Mouse (Mus musculus) liver, embryonic 15.5 days (tissue): ENCODE measurements around the gene Rcvrn. TPM values are rescaled to one million over a fixed set of nuclear protein-coding genes. Genes with fewer than 3 reads are reported as not detected.

Experiments used
- ATAC-seq: fragments of 200-750 bp; cut with Nextera tagmentation; 2 replicates; pipeline ENCODE4 v1.8.0; 2017; ENCODE audit warnings: moderate number of reproducible peaks, mild to moderate bottlenecking, moderate library complexity; ENCODE audit not compliant: insufficient read depth
- H3K27ac ChIP-seq: fragments of 300-500 bp; sonication (generic); replicated peaks from 2 replicates; pipeline ENCODE4 v1.5.1; 2015; ENCODE audit warnings: mild to moderate bottlenecking, inconsistent platforms
- H3K27me3 ChIP-seq: fragments of 300-500 bp; sonication (generic); 2 replicates; pipeline ENCODE4 v1.6.1; 2015; ENCODE audit warnings: mild to moderate bottlenecking, inconsistent platforms
- H3K36me3 ChIP-seq: fragments of 300-500 bp; sonication (generic); replicated peaks from 2 replicates; pipeline ENCODE4 v1.6.1; 2015; ENCODE audit warnings: moderate library complexity, mild to moderate bottlenecking, inconsistent platforms
- H3K4me1 ChIP-seq: fragments of 300-500 bp; sonication (generic); replicated peaks from 2 replicates; pipeline ENCODE4 v1.6.1; 2015; ENCODE audit warnings: inconsistent platforms
- H3K4me2 ChIP-seq: fragments of 300-500 bp; sonication (generic); 2 replicates; pipeline ENCODE4 v1.6.1; 2015; ENCODE audit warnings: moderate library complexity, mild to moderate bottlenecking, inconsistent platforms
- H3K4me3 ChIP-seq: fragments of 300-500 bp; sonication (generic); replicated peaks from 2 replicates; pipeline ENCODE4 v1.5.1; 2015; ENCODE audit warnings: mild to moderate bottlenecking, inconsistent platforms
- H3K9ac ChIP-seq: fragments of 300-500 bp; sonication (generic); 2 replicates; pipeline ENCODE4 v1.6.1; 2015; ENCODE audit warnings: moderate library complexity, mild to moderate bottlenecking, inconsistent platforms
- H3K9me3 ChIP-seq: fragments of 300-500 bp; sonication (generic); replicated peaks from 2 replicates; pipeline ENCODE4 v1.6.1; 2016; ENCODE audit warnings: inconsistent platforms
- WGBS: fragments of 180-500 bp; shearing (Covaris S2); methylation state at CpG from one replicate; pipeline ENCODE4 v1.1.7; 2015; ENCODE audit warnings: mixed read lengths; ENCODE audit not compliant: insufficient replicate concordance; 5-methylcytosine and 5-hydroxymethylcytosine counted together
- polyA plus RNA-seq: library from polyadenylated mRNA; unstranded; fragments of >200 nt; fragmentation: Nextera tagmentation; extraction: Ambion mirVana; gene quantifications from 2 replicates; pipeline ENCODE4 v1.2.1, GENCODE M21; 2015

Rcvrn gene
- polyA plus RNA-seq, 1 experiment from 2014 or later: not detected

DNA sequence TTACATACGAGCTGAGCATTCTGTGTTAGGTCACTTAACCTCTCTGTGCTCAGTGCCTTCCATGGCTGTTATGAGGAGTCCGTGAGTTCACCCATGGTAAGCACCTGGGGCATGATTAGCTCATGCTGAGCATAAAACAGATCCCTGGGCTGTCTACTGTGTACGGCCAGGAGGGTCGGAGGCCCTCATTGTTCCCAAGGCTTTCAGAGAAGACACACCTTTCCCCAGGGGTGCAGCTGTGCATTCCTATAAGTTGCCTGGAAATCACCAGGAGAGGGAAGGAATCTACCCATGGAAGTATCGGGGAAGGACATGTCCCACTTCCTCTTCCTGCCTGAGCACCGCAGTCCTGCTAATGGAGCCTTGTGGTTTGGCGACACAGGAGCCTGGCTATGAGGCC is 38.8 kb upstream of the Rcvrn start:
- 39% methylated on average over 7 of the region's 7 CpGs for WGBS
- no peak overlapping the region for H3K4me2 ChIP-seq
- H3K4me1 ChIP-seq: no peaks in the 10 kb centered on the region
- no peak overlapping the region for H3K4me3 ChIP-seq
- no peak overlapping the region for H3K27ac ChIP-seq
- no peaks in the 10 kb centered on the region for H3K9me3 ChIP-seq
- H3K27me3 ChIP-seq: no peaks in the 10 kb centered on the region
- no peak for ATAC-seq
- H3K36me3 ChIP-seq: no peaks in the 10 kb centered on the region
- no peak overlapping the region for H3K9ac ChIP-seq

GRCm38 (mm10) chr11:67656811-67657210 is 38.3 kb upstream of the Rcvrn start:
- H3K36me3 ChIP-seq: no peaks in the 10 kb centered on the region
- no peaks in the 10 kb centered on the region for H3K4me1 ChIP-seq
- H3K9me3 ChIP-seq: no peaks in the 10 kb centered on the region
- no peak for ATAC-seq
- WGBS: 68% methylated on average over 9 of the region's 9 CpGs
- H3K9ac ChIP-seq: no peak overlapping the region
- no peak overlapping the region for H3K4me2 ChIP-seq
- H3K4me3 ChIP-seq: no peak overlapping the region
- H3K27me3 ChIP-seq: no peaks in the 10 kb centered on the region
- no peak overlapping the region for H3K27ac ChIP-seq

DNA sequence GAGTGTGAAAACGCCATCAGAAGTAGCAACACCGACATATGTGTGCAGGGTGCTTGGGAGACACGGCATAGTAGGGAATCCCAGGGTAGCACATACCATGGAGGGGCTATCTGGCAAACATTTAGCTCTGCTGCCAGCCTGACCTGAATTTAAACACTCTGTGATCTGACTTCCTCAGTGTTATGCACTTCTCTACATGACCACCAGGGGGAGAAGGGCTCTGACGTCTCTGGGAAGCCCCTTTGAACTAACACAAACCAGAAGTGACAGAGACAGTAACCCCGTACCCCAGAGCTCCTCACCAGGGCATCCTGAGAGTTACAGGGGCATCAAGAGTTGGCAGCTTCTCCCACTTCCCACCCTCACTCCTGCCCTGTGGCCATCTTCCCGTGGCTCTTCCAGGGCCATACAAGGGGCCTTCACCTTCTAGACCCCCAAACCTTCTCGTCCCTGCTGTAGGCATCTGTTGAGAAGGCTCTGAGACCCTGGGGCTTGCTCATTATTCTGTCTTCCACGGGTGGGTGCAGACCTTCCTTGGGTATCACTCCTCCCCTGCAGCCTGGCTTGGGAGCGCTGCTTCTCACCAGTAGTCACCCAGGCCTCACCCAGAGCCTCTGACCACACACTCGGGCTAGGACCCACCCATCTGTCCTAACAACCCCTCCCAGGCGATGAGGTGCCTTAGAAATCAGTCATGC is 37.3 kb upstream of the Rcvrn start:
- no peaks in the 10 kb centered on the region for H3K9me3 ChIP-seq
- ATAC-seq: no peak
- H3K4me3 ChIP-seq: no peak overlapping the region
- H3K9ac ChIP-seq: no peak overlapping the region
- no peak overlapping the region for H3K27ac ChIP-seq
- WGBS: 27% methylated on average over 11 of the region's 11 CpGs
- no peaks in the 10 kb centered on the region for H3K36me3 ChIP-seq
- no peaks in the 10 kb centered on the region for H3K27me3 ChIP-seq
- H3K4me1 ChIP-seq: no peaks in the 10 kb centered on the region
- H3K4me2 ChIP-seq: no peak overlapping the region

DNA sequence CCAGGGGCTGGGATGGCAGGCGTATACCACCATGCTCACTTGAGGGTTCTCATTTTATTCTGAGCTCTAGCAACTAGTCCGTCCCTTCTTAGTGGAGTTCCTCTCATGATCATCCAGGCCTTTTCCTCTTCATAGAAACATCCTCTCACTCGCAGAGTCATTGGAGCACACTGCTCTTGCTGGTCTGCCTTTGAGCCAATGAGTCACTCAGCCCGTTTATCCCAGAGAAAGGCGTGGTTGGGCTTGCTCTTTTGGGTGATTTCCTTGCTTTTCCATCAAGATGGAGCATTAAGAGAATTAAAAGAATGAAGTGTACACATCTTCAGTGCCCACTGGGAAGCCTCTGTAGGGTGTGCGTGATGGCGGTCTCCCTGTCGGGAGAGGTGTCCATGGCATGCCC is 33.7 kb upstream of the Rcvrn start:
- H3K4me1 ChIP-seq: no peaks in the 10 kb centered on the region
- no peak overlapping the region for H3K27ac ChIP-seq
- no peak overlapping the region for H3K4me2 ChIP-seq
- H3K9ac ChIP-seq: no peak overlapping the region
- H3K4me3 ChIP-seq: no peak overlapping the region
- no peaks in the 10 kb centered on the region for H3K9me3 ChIP-seq
- no peak for ATAC-seq
- no peaks in the 10 kb centered on the region for H3K36me3 ChIP-seq
- 72% methylated on average over 8 of the region's 8 CpGs for WGBS
- no peaks in the 10 kb centered on the region for H3K27me3 ChIP-seq

GRCm38 (mm10) chr11:67663437-67663836 is 31.7 kb upstream of the Rcvrn start:
- Histone ChIP-seq H3K27ac (no peak overlapping the region), H3K36me3 (no peaks in the 10 kb centered on the region), H3K4me1 (no peaks in the 10 kb centered on the region), H3K9ac (no peak overlapping the region), H3K27me3 (no peaks in the 10 kb centered on the region), H3K4me2 (no peak overlapping the region), H3K4me3 (no peak overlapping the region), H3K9me3 (no peaks in the 10 kb centered on the region)
- WGBS: 74% methylated on average over 4 of the region's 4 CpGs
- no peak for ATAC-seq

- H3K4me1 ChIP-seq: no peaks in the 10 kb centered on the region
- 67% methylated on average over 3 of the region's 3 CpGs for WGBS
- no peak overlapping the region for H3K4me2 ChIP-seq
- no peak overlapping the region for H3K4me3 ChIP-seq
- H3K9ac ChIP-seq: no peak overlapping the region
- ATAC-seq: no peak
- no peaks in the 10 kb centered on the region for H3K36me3 ChIP-seq
- H3K27me3 ChIP-seq: no peaks in the 10 kb centered on the region
- no peaks in the 10 kb centered on the region for H3K9me3 ChIP-seq
- H3K27ac ChIP-seq: no peak overlapping the region
Observed at GRCm38 (mm10) chr11:67664261-67664660, 30.9 kb upstream of the Rcvrn start.

GRCm38 (mm10) chr11:67664918-67665317 is 30.2 kb upstream of the Rcvrn start:
- no peaks in the 10 kb centered on the region for H3K4me1 ChIP-seq
- H3K9ac ChIP-seq: no peak overlapping the region
- no peaks in the 10 kb centered on the region for H3K9me3 ChIP-seq
- H3K4me2 ChIP-seq: no peak overlapping the region
- WGBS: 57% methylated on average over 6 of the region's 6 CpGs
- no peak for ATAC-seq
- H3K27me3 ChIP-seq: no peaks in the 10 kb centered on the region
- no peak overlapping the region for H3K27ac ChIP-seq
- H3K4me3 ChIP-seq: no peak overlapping the region
- no peaks in the 10 kb centered on the region for H3K36me3 ChIP-seq

- Histone ChIP-seq H3K27ac (no peak overlapping the region), H3K4me1 (no peaks in the 10 kb centered on the region), H3K9ac (no peak overlapping the region), H3K27me3 (no peaks in the 10 kb centered on the region), H3K9me3 (no peaks in the 10 kb centered on the region), H3K36me3 (no peaks in the 10 kb centered on the region), H3K4me2 (no peak overlapping the region), H3K4me3 (no peak overlapping the region)
- ATAC-seq: no peak
- WGBS: 48% methylated on average over 5 of the region's 5 CpGs
Observed at GRCm38 (mm10) chr11:67666129-67666528, 29.0 kb upstream of the Rcvrn start.

DNA sequence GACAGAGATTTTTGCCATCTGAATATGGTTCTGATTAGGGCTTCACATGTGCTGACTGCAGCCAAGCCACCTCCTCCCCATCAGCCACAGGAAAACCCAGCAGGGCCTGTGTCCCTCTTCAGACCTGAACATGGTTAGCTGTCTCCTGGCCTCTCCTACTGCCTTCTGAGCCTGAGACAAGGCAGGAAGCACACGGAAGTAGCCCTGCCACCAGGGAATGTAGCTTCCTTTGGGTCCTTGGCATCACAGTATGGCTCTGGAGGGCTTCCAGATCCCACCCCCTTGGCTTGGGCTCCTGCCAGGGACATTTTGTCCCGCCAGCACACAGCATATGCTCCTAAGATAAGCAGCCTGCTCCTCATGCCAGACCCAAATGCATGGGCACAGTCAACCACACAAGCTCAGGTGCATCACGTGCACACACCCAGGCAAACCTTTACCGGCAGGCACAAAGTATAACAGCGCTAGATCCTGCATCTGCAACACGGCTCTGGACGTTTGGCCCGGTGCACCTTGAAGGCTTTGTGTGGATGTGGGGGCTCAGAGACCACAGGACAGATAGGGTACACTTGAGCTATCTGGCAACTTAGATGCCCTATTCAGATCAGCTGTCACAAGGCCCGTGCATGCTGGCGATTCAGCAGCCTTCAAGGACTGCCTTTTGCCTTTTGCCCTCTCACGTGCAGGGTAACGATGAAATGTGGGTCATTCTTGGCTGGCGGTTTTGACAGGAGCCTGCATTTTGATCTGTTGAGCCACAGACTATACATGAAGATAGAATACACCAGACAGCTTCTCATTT is 27.4 kb upstream of the Rcvrn start:
- WGBS: 65% methylated on average over 13 of the region's 13 CpGs
- Histone ChIP-seq H3K4me1 (no peaks in the 10 kb centered on the region), H3K36me3 (no peaks in the 10 kb centered on the region), H3K4me2 (no peak overlapping the region), H3K4me3 (no peak overlapping the region), H3K9me3 (no peaks in the 10 kb centered on the region), H3K27ac (no peak overlapping the region), H3K27me3 (no peaks in the 10 kb centered on the region), H3K9ac (no peak overlapping the region)
- ATAC-seq: no peak

- Histone ChIP-seq H3K4me1 (no peaks in the 10 kb centered on the region), H3K9me3 (no peaks in the 10 kb centered on the region), H3K27ac (no peak overlapping the region), H3K4me3 (no peak overlapping the region), H3K9ac (no peak overlapping the region), H3K4me2 (no peak overlapping the region), H3K36me3 (no peaks in the 10 kb centered on the region), H3K27me3 (no peaks in the 10 kb centered on the region)
- ATAC-seq: no peak
- WGBS: 60% methylated on average over 3 of the region's 3 CpGs
Observed at GRCm38 (mm10) chr11:67668460-67669007, 26.6 kb upstream of the Rcvrn start.

DNA sequence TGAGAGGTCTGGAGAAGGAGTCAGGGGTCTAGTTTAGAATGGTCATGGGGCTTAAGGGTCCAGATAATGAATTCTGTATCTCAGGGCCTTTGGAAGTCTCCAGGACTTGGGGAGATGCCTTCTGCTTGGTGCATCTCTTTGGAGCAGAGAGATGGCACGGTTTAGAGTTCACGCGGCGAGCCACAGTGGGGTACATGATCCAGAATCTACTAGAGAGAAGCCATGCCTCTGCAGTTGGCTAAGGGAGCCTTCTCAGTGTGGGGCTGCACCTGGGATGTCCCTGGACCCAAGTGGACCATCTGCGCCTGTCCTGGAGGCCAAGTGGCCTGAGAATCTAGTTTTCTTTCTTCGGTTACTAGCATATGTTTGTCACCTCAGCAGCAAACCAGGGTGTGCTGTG is 25.1 kb upstream of the Rcvrn start:
- WGBS: 81% methylated on average over 6 of the region's 6 CpGs
- no peak for ATAC-seq

More for the DNA sequence above, 25.1 kb upstream of the Rcvrn start:
- H3K4me3 ChIP-seq: no peak overlapping the region
- no peaks in the 10 kb centered on the region for H3K4me1 ChIP-seq
- H3K27ac ChIP-seq: no peak overlapping the region
- H3K4me2 ChIP-seq: no peak overlapping the region
- H3K27me3 ChIP-seq: no peaks in the 10 kb centered on the region
- no peaks in the 10 kb centered on the region for H3K9me3 ChIP-seq
- H3K36me3 ChIP-seq: no peaks in the 10 kb centered on the region
- H3K9ac ChIP-seq: no peak overlapping the region
